Mouse (Mus musculus) kidney, adult 2 months (tissue): Measurements from ENCODE around the gene Ptpn23.

Source experiments
- CTCF ChIP-seq: fragments of 200-500 bp; conservative IDR thresholded peaks from 2 replicates; pipeline ENCODE4 v1.5.1; 2011; ENCODE audit warnings: low read depth, mild to moderate bottlenecking, control low read depth, low read length, moderate library complexity, mixed read lengths; ENCODE audit not compliant: insufficient read depth, insufficient read length
- POLR2A ChIP-seq: fragments of 200-500 bp; IDR thresholded peaks from one replicate; pipeline ENCODE4 v1.6.1; 2011; ENCODE audit warnings: low read depth, low read length, control low read depth

DNA sequence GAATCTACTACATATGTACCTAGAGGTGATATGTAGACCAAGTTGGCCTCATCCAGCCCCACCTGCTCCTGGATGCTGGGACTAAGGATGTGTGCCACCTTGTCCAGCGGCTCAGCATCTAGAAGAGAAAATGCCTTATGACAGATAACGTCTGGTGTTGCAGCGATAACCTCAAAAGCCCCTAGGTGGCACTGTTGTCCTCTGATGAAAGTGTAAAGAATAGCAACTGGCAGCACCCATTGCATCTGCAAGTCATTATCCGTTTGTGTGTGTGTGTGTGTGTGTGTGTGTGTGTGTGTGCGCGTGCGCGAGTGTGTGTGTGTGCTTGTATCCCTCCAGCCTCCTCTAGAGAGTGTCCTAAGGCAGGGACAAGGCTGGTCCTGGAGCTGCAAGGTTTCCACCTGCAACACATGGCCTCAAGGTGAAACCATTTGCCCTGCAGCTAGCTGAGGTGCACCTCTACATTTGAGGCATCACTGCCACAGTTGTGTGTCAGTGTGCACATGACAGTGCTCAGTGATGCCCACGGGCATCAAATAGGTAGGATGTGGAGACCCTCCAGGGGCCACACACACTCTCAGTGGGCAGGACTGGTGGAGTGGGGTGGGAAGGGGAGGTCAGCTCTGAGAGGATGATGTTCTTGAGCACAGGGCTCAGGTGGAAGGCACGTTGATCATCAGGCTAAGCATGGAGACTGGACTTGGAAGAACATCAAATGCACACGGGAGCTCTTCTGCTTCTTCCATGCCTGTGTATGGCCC is 41.0 kb upstream of the Ptpn23 start:
- TF ChIP-seq CTCF (peak; percentile 80), POLR2A (no peak)
